Mouse (Mus musculus) limb, embryonic 15.5 days (tissue): ENCODE data around the gene Fcer1g. TPM values are rescaled to one million over a fixed set of nuclear protein-coding genes. Genes with fewer than 3 reads are reported as not detected.

Experiments used
- ATAC-seq: fragments of 200-750 bp; cut with Nextera tagmentation; 2 replicates; pipeline ENCODE4 v1.8.0; 2017; ENCODE audit warnings: low read depth, moderate TSS enrichment; ENCODE audit not compliant: insufficient number of reproducible peaks, low FRiP score, low TSS enrichment
- H3K27ac ChIP-seq: fragments of 300-500 bp; sonication (generic); 2 replicates; pipeline ENCODE4 v1.5.1; 2015; ENCODE audit warnings: moderate library complexity, mild to moderate bottlenecking, inconsistent platforms
- H3K27me3 ChIP-seq: fragments of 300-500 bp; sonication (generic); 2 replicates; pipeline ENCODE4 v1.6.1; 2015; ENCODE audit warnings: inconsistent platforms
- H3K36me3 ChIP-seq: fragments of 300-500 bp; sonication (generic); 2 replicates; pipeline ENCODE4 v1.6.1; 2015; ENCODE audit warnings: inconsistent platforms
- H3K4me1 ChIP-seq: fragments of 300-500 bp; sonication (generic); 2 replicates; pipeline ENCODE4 v1.6.1; 2015; ENCODE audit warnings: inconsistent platforms
- H3K4me2 ChIP-seq: fragments of 300-500 bp; sonication (generic); 2 replicates; pipeline ENCODE4 v1.6.1; 2015; ENCODE audit warnings: mild to moderate bottlenecking, inconsistent platforms
- H3K4me3 ChIP-seq: fragments of 300-500 bp; sonication (generic); 2 replicates; pipeline ENCODE4 v1.5.1; 2015; ENCODE audit warnings: mild to moderate bottlenecking, inconsistent platforms
- H3K9ac ChIP-seq: fragments of 300-500 bp; sonication (generic); 2 replicates; pipeline ENCODE4 v1.6.1; 2015; ENCODE audit warnings: inconsistent platforms
- H3K9me3 ChIP-seq: fragments of 300-500 bp; sonication (generic); 2 replicates; pipeline ENCODE4 v1.6.1; 2016; ENCODE audit warnings: inconsistent platforms
- WGBS: fragments of 180-500 bp; shearing (Covaris S2); methylation state at CpG from one replicate; pipeline ENCODE4 v1.1.7; 2015; 5-methylcytosine and 5-hydroxymethylcytosine counted together
- polyA plus RNA-seq: library from polyadenylated mRNA; unstranded; fragments of >200 nt; fragmentation: Nextera tagmentation; extraction: Ambion mirVana; gene quantifications from 2 replicates; pipeline ENCODE4 v1.2.1, GENCODE M21; 2015

Fcer1g gene
- polyA plus RNA-seq, 1 experiment from 2014 or later = 94.7 TPM

- peak; percentile 97 for ATAC-seq
- no peaks in the 10 kb centered on the region for H3K9me3 ChIP-seq
- peak within 1 kb of the TSS; percentile 64 for H3K4me3 ChIP-seq
- H3K4me2 ChIP-seq = peak within 1 kb of the TSS; percentile 87
- peak within 1 kb of the TSS; percentile 93 for H3K27ac ChIP-seq
- H3K36me3 ChIP-seq = peaks cover 20% of the 10 kb centered on the region
- WGBS = 1% methylated on average over 28 of the region's 28 CpGs
- no peaks in the 10 kb centered on the region for H3K27me3 ChIP-seq
- peak within 1 kb of the TSS; percentile 35 for H3K9ac ChIP-seq
- H3K4me1 ChIP-seq = peaks cover 15% of the 10 kb centered on the region
Measured at GRCm38 (mm10) chr1:171222238-171223155, 11.7 kb downstream of the Fcer1g start, which contains the start of gene Tomm40l. TSS of gene Tomm40l (minus strand) at chr1:171222514.

DNA sequence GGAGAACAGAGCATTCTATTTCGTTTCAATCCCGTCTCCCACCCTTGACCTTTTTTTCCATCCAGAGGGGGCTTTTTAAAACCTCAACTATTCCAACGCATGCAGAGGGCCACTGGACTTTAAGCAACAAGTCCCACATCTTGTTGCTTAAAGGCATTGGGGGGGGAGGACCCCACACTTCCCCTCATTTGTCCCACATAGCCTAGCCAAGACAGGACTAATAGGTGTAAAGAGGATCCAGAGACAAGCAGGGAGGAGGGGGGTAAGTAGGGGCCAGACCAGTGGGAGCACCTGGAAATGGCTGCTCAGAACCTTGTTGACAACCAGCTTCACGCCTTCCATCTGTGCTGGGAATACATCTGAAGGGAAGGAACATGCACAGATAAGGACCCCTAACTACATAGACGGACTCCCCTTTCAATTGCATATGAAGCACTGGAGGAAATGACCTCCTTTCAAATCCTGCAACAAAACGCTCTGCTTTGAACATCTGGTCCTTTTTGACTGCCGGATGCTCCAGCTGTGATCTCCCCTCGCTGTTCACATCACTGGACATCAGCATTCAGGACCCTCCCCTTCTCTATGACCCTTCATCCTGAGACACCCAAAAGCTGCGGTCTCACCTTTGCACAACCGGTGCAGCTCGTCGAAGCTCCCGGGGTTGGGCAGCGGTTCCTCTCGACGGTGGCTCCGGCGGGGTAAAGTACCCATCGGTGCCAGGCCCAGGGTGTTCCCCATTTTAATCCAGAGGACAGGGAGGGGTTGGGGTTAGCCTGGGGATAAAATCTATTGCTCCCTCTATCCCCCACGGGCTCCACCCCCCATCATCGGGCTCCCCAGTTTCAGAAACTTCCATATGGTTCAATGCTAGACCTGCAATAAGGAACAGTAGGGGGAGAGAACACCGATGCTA lies 12.6 kb downstream of the Fcer1g start:
- Histone ChIP-seq H3K9ac (peak overlapping the region; percentile 35), H3K4me2 (peak overlapping the region; percentile 87), H3K36me3 (peaks cover 20% of the 10 kb centered on the region), H3K27ac (no peak overlapping the region), H3K4me3 (peak overlapping the region; percentile 64), H3K27me3 (no peaks in the 10 kb centered on the region), H3K9me3 (no peaks in the 10 kb centered on the region), H3K4me1 (peaks cover 15% of the 10 kb centered on the region)
- 7% methylated on average over 22 of the region's 22 CpGs for WGBS
- ATAC-seq = no peak; the same call in 1 of the 2 replicates

- Histone ChIP-seq H3K4me1 (peaks cover 15% of the 10 kb centered on the region), H3K9me3 (no peaks in the 10 kb centered on the region), H3K9ac (no peak overlapping the region), H3K36me3 (peaks cover 20% of the 10 kb centered on the region), H3K27ac (no peak overlapping the region), H3K4me3 (peak overlapping the region; percentile 64), H3K4me2 (peak overlapping the region; percentile 87), H3K27me3 (no peaks in the 10 kb centered on the region)
- WGBS = 5% methylated on average over 10 of the region's 10 CpGs
- no peak for ATAC-seq
Measured at GRCm38 (mm10) chr1:171220871-171221270, 13.3 kb downstream of the Fcer1g start.

GRCm38 (mm10) chr1:171216241-171216955 lies 17.8 kb downstream of the Fcer1g start:
- Histone ChIP-seq H3K27ac (no peak overlapping the region), H3K4me1 (peaks cover 9% of the 10 kb centered on the region), H3K9ac (no peak overlapping the region), H3K27me3 (no peaks in the 10 kb centered on the region), H3K4me2 (no peak overlapping the region), H3K36me3 (peaks cover 20% of the 10 kb centered on the region), H3K9me3 (no peaks in the 10 kb centered on the region), H3K4me3 (no peak overlapping the region)
- WGBS = 89% methylated on average over 18 of the region's 18 CpGs
- ATAC-seq = no peak

GRCm38 (mm10) chr1:171213801-171214496 lies 20.2 kb downstream of the Fcer1g start, which contains the start of gene Nr1i3:
TSS of gene Nr1i3 (plus strand) at chr1:171213970.
- ATAC-seq = no peak
- Histone ChIP-seq H3K4me1 (no peaks in the 10 kb centered on the region), H3K4me3 (no peak within 1 kb of the TSS), H3K36me3 (peaks cover 8% of the 10 kb centered on the region), H3K9me3 (no peaks in the 10 kb centered on the region), H3K27me3 (no peaks in the 10 kb centered on the region), H3K27ac (no peak within 1 kb of the TSS), H3K4me2 (no peak within 1 kb of the TSS), H3K9ac (no peak within 1 kb of the TSS)
- 65% methylated on average over 10 of the region's 10 CpGs for WGBS

DNA sequence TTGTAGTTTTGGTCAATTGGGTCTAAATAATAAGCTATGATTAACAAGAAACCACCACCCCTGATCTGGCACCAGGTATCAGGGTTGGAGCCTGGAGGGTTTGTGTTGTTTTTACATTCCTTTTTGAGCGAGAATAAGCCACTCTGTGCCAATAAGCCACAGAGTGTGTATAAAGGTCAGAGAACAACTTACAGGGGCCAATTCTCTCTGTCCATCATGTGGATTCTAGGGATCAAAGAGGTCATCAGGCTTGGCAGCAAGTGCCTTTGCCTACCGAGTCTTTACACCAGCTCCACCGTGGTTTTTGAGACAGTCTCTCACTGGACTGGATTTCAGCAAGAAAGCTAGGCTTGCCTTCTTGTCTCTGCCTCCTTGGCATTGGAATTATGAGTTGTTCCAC lies 21.3 kb downstream of the Fcer1g start:
- no peaks in the 10 kb centered on the region for H3K9me3 ChIP-seq
- no peak overlapping the region for H3K27ac ChIP-seq
- no peak overlapping the region for H3K4me3 ChIP-seq
- H3K4me2 ChIP-seq = no peak overlapping the region
- 58% methylated on average over 3 of the region's 3 CpGs for WGBS
- no peaks in the 10 kb centered on the region for H3K27me3 ChIP-seq
- H3K9ac ChIP-seq = no peak overlapping the region
- ATAC-seq = no peak
- no peaks in the 10 kb centered on the region for H3K4me1 ChIP-seq
- no peaks in the 10 kb centered on the region for H3K36me3 ChIP-seq

DNA sequence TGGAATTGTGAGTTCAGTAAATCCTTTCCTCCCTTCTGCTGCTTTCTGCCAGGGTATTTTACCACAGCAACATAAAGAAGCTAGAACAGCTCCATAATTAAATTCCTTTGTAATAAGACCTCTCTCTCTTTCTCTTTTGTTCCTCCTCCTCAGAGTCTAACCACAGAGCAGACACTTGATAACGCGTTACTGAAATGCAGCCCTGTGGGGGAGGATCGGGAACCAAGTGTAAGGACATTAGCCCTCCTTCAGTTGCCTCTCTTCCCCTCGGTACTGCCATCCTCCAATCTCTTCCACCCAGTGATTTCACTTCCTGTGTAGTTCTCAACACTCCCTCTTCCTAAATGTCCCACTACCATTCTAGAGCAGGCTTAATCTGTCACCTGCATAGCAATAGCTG lies 24.8 kb downstream of the Fcer1g start:
- Histone ChIP-seq H3K9me3 (no peaks in the 10 kb centered on the region), H3K4me3 (no peak overlapping the region), H3K4me2 (no peak overlapping the region), H3K27ac (no peak overlapping the region), H3K27me3 (no peaks in the 10 kb centered on the region), H3K4me1 (no peaks in the 10 kb centered on the region), H3K9ac (no peak overlapping the region), H3K36me3 (no peaks in the 10 kb centered on the region)
- WGBS = 26% methylated on average over 4 of the region's 4 CpGs
- ATAC-seq = no peak

DNA sequence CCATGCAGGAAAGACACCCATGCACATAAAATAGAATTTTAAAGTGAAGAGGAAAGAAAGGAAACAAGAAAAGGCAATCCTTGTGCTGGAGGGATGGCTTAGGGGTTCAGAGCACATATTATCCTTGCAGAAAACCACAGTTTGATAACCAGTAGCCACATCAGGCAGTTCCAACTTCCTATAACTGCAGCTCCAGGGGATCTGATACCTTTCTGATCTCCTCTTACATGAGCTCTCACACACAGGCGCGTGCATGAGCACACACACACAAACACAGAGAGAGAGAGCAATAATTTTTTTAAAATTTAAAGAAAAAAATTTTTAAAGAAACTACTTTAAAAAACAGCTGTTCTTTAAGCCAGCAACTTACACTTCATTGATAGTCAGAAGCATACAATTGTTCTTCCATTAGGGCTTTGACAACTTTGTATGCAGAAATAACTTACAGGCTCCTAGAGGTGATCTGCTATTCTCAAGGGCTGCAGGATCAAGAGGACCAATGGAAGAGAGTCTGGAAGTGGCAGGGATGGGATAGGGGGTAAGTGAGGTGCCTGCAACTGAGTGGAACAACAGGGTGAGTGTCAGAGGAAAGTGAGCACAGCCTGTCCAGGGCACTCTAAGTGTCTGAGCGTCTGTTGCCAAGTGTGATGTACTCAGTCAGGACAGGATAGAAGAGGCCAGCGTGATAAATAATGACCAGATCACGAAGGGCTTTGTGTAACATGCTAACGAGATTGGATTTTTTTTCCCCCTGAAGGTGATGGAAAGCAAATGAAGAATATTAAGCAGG lies 28.3 kb downstream of the Fcer1g start:
- Histone ChIP-seq H3K9me3 (no peaks in the 10 kb centered on the region), H3K27me3 (no peaks in the 10 kb centered on the region), H3K27ac (no peak overlapping the region), H3K4me1 (no peaks in the 10 kb centered on the region), H3K4me2 (no peak overlapping the region), H3K36me3 (no peaks in the 10 kb centered on the region), H3K4me3 (no peak overlapping the region), H3K9ac (no peak overlapping the region)
- WGBS = 65% methylated on average over 6 of the region's 6 CpGs
- ATAC-seq = no peak

DNA sequence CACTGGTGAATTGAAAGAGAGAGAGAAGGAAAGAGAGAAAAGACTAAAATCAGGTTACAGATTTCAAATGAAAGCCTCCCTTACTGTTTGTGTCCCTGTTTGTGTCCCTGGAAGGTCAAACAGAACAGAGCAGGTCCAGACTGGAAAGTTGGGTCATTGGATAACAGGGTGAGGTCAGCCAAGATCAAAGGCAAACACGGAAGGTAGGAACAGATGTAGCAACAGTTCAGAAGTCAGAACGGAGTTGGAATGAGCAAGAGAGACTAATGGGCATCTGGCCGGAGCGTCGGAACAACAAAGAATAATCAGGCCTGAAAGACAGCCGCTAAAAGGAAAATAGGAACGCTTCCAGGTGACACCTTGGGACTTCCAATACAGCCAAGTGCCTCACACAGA lies 29.9 kb downstream of the Fcer1g start:
- Histone ChIP-seq H3K9me3 (no peaks in the 10 kb centered on the region), H3K9ac (no peak overlapping the region), H3K4me1 (no peaks in the 10 kb centered on the region), H3K27ac (no peak overlapping the region), H3K36me3 (no peaks in the 10 kb centered on the region), H3K4me3 (no peak overlapping the region), H3K4me2 (no peak overlapping the region), H3K27me3 (no peaks in the 10 kb centered on the region)
- WGBS = 27% methylated on average over 7 of the region's 7 CpGs
- no peak for ATAC-seq

GRCm38 (mm10) chr1:171203471-171204248 lies 30.5 kb downstream of the Fcer1g start:
- 49% methylated on average over 11 of the region's 11 CpGs for WGBS

More at GRCm38 (mm10) chr1:171203471-171204248, 30.5 kb downstream of the Fcer1g start:
- Histone ChIP-seq H3K36me3 (no peaks in the 10 kb centered on the region), H3K27ac (no peak overlapping the region), H3K4me1 (no peaks in the 10 kb centered on the region), H3K4me2 (no peak overlapping the region), H3K27me3 (no peaks in the 10 kb centered on the region), H3K4me3 (no peak overlapping the region), H3K9me3 (no peaks in the 10 kb centered on the region), H3K9ac (no peak overlapping the region)
- no peak for ATAC-seq
